Mouse (Mus musculus): ENCODE data around the gene Vapa.

GRCm38 (mm10) chr17:65642578-65642991 lies 29.2 kb upstream of the Vapa start:
- no peak for TF ChIP-seq CTCF (IDR thresholded peaks at IDR 0.05; ENCODE audit: borderline replicate concordance, control insufficient read depth, extremely low read depth, insufficient read depth, low read length, poor library complexity)
- no peak for TF ChIP-seq POLR2A (IDR thresholded peaks at IDR 0.05; ENCODE audit: control insufficient read depth, extremely low read depth, insufficient read depth, low read length, poor library complexity)

All from thymus, adult 2 months (tissue).